Mouse (Mus musculus) common myeloid progenitor, adult 5-6 weeks (primary cell): Measurements from ENCODE around the gene Clps. TPM values are rescaled to one million over a fixed set of nuclear protein-coding genes. Genes with fewer than 3 reads are reported as not detected.

Source experiments
- ATAC-seq: replicated peaks from 2 replicates; pipeline ENCODE4 v1.8.0; 2016; ENCODE audit warnings: low read depth, mild to moderate bottlenecking, moderate TSS enrichment, inconsistent platforms; ENCODE audit not compliant: poor library complexity, severe bottlenecking
- total RNA-seq: library from RNA; stranded (forward); fragments of 200-1000, 187-1606 nt; gene quantifications from 2 replicates; pipeline ENCODE4 v1.2.3, GENCODE M21; 2017

Clps gene
- total RNA-seq: not detected in 2 replicates

GRCm38 (mm10) chr17:28560598-28560997 lies at the start of gene Clps:
Gene Clps, minus strand, starts transcription at chr17:28560766.
- ATAC-seq: no peak

DNA sequence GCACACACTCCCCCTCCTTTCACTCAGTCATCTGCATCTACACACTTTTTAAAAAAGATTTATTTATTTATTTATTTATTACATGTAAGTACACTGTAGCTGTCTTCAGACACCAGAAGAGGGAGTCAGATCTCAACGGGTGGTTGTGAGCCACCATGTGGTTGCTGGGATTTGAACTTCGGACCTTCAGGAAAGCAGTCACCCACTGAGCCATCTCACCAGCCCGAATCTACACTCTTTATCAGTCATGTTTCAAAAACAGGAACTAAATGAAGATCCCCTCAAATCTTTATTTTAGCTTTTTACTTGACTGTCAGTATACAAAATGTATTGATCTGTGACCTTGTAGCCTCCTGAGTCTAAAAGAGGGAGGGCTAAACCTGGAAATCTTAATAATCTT lies 49.0 kb upstream of the Clps start:
- no peak for ATAC-seq

DNA sequence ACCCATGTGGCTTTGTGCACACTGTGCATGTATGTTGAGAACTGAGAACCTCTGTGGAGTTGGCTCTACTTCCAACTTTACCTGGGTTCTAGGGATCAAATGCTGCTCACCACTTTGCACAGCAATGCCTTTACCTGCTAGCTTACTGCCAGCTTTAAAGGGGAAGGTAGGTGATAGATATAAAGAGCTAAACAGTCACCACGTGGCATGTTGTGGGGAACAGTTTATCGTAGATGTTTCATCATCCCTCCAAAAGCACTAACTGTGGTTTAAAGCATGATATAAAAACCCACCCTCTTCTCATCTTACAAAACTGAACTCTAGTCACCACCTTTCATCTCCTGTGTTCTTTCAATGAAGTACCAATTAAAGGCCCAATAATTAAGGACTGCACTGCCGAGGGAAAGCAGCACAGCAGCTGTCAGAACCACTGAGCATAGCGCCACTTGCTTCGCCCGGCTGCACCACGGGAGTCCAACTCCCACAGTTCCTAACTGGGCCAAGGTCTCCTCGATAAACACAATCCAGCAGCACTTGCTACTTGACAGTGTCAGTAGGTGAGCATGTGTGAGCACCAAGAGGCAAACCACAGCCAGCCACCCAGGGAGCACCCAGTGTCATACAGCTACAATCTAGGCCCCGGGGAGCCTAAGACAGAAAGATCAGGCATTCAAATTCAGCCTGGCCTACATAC lies 41.1 kb upstream of the Clps start:
- no peak for ATAC-seq

- no peak for ATAC-seq
These were observed 40.2 kb upstream of the Clps start for GRCm38 (mm10) chr17:28600780-28601179.

- no peak for ATAC-seq
These were observed 33.4 kb upstream of the Clps start for GRCm38 (mm10) chr17:28593965-28594364.

GRCm38 (mm10) chr17:28592998-28593397 lies 32.4 kb upstream of the Clps start:
- peak; percentile 81 for ATAC-seq

GRCm38 (mm10) chr17:28591476-28591875 lies 30.9 kb upstream of the Clps start:
- peak; percentile 38; the same call in 1 of the 2 replicates for ATAC-seq

DNA sequence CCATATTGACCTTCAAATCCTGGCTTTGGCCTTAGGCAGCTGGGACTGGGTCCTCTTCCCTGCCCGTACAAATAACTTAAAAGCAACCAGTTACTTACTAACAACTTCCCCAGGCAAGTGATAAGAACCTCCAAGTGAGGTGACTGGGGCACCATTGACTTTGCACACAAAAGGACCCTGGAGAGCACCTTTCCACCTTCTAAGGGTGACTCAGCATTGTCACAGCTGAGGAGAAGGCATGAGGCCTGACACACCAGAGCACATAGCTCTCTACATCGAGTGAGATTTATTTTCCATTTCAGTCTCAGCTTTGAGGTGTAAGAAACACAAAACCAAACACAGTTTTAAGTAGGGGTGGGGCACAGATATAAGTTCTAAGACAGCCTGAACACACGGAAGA lies 30.0 kb upstream of the Clps start:
- ATAC-seq: no peak

GRCm38 (mm10) chr17:28588591-28588990 lies 28.0 kb upstream of the Clps start:
- no peak for ATAC-seq

- no peak for ATAC-seq
These were observed 25.9 kb upstream of the Clps start for GRCm38 (mm10) chr17:28586509-28586908.

DNA sequence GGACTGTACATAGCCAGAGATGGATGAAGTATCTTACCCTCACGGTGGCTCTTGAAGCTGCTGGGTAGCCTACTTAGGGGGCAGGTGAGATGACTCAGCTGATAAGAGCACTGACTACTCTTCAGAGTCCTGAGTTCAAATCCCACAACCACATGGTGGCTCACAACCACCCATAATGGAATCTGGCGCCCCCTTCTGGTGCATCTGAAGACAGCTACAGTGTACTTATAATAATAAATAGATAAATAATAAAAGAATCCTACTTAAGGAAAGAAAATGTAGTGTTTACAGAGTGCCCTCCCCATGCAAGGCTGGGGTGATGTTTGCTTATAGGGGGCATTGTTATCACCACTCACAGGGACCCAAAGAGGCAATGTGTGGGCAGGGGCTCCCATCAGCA lies 20.5 kb upstream of the Clps start:
- no peak for ATAC-seq

DNA sequence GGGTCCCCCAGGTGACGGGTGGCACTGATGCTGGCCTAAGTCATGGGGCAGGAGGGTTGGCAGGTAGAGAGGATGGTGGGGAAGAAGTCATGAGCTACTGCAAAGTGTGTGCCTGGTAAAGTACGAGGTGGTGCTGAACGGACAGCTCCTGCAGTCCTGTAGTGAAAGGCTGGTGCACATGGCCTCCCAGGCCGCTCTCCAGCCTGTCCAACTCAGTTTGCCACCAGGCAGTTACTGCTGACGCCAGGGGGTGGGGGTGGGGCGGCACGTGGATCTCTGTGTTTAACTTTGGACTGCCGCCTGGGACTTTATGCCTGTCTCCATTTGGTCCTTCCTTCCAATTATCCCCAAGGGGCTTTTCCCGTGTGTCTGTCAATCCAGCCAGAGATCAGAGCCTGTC lies 19.8 kb upstream of the Clps start:
- peak; percentile 82 for ATAC-seq

- peak; percentile 81 for ATAC-seq
These were observed 14.9 kb upstream of the Clps start, which contains the start of gene Lhfpl5 for GRCm38 (mm10) chr17:28575244-28576125. Gene Lhfpl5, plus strand, starts transcription at chr17:28575641.

DNA sequence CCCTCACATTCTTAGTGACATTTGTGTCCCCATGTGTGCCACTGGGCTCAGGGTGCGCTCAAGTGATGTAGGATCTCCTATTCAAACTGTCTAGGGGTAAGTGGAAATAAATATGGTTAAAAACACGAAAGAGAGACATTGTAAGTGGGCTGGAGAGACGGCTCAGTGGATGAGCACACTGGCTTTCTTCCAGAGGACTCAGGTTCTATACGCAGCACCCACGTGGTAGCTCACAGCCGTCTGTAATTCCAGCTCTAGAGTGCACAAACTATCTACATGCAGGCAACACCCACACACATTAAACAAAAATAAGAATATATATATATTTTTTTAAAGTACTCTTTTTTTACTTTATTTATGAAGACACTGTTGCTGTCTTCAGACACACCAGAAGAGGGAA lies 12.4 kb upstream of the Clps start:
- no peak for ATAC-seq

GRCm38 (mm10) chr17:28572521-28572920 lies 12.0 kb upstream of the Clps start:
- ATAC-seq: no peak

DNA sequence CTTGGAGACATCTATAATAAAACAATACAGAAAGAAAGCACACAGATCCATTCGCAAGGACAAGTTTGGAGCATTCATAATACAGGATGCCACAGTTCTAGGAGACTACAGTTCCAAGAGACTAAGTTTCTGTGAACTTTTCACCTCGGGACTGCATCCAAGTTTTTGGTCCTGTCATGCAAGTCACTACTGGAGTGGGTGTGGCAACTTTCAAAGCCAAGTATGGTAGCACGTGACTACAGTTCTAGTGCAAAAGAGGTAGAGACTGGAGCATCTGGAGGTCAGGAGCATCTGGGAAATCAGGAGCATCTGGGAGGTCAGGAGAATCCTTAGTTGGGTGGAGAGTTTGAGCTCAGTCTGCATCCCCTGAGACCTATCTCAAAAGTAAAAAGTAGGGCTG lies 11.3 kb upstream of the Clps start:
- ATAC-seq: no peak

DNA sequence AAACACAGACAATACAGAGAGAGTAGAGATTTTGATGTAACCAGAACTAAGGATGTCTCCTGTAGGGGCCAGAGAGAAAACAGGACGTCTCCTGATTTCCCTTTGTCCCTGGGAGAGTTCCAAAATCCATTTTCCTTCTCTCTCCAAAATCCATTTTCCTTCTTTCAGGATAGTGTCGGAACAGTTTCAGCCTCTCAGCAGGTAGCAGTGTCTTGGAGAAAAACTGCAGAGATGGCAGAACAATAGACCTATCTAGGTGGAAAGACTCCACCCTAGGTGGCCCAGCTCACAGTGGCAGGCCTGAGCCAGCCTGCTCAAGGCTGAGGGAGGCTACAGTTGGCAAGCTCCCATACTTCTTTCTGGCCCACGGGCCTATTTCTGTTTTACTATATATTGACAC lies 7.0 kb upstream of the Clps start:
- ATAC-seq: no peak

DNA sequence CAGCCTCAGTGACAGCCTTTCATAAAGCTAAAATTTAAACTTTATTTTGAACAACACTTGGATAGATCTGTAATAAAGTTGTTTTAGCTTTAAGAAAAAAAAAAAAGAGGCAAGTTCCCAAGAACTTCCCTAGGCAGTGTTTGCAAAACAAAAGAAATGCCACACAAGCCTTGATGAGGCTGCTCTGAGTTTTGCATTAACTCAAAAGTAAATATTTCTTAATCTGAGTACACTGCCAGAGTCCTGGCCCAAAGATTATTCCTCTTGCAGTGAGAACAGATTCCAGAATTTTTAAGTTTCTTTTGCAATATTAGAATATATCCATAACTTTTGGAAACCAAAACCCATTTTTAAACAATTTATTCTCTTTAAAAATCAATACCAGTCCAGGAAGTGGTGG lies 4.6 kb upstream of the Clps start:
- ATAC-seq: no peak

- no peak for ATAC-seq
These were observed 1.0 kb upstream of the Clps start for GRCm38 (mm10) chr17:28561613-28562012.

GRCm38 (mm10) chr17:28557772-28558171 lies 2.8 kb downstream of the Clps start:
- ATAC-seq: no peak

- ATAC-seq: peak; percentile 70
These were observed 3.8 kb downstream of the Clps start for GRCm38 (mm10) chr17:28556635-28557396.
